Mouse (Mus musculus) cortical plate, adult 2 months (tissue): ENCODE results near the gene Pllp. TPM values are rescaled to one million over a fixed set of nuclear protein-coding genes. Genes with fewer than 3 reads are reported as not detected.
A peak's percentile ranks its signal among the peaks of the same experiment; 100 is the strongest.

ENCODE experiments used
- H3K27ac ChIP-seq: fragments of 200-500 bp; 2 replicates; pipeline ENCODE4 v1.5.1; 2012; ENCODE audit warnings: low read length, control low read depth, inconsistent platforms; ENCODE audit not compliant: insufficient read depth
- H3K4me1 ChIP-seq: fragments of 200-500 bp; 2 replicates; pipeline ENCODE4 v1.6.1; 2011; ENCODE audit warnings: low read length; ENCODE audit not compliant: control insufficient read depth, insufficient read depth
- H3K4me3 ChIP-seq: fragments of 200-500 bp; 2 replicates; pipeline ENCODE4 v1.5.1; 2011; ENCODE audit warnings: mild to moderate bottlenecking, low read length, control low read depth; ENCODE audit not compliant: insufficient read depth
- CTCF ChIP-seq: fragments of 200-500 bp; IDR thresholded peaks from 2 replicates; pipeline ENCODE4 v1.5.1; 2011; ENCODE audit warnings: mild to moderate bottlenecking, control low read depth, low read length; ENCODE audit not compliant: insufficient read depth; ENCODE audit errors: extremely low read depth
- POLR2A ChIP-seq: fragments of 200-500 bp; IDR thresholded peaks from 2 replicates; pipeline ENCODE4 v1.6.1; 2011; ENCODE audit warnings: mild to moderate bottlenecking, low read length, control low read depth; ENCODE audit not compliant: insufficient read depth; ENCODE audit errors: extremely low read depth
- polyA plus RNA-seq: library from polyadenylated mRNA; depleted of rRNA; stranded (reverse); fragments of >200 nt; gene quantifications from 2 replicates; pipeline ENCODE4 v1.2.3, GENCODE M21; 2012; rRNA removed

Gene Pllp
- polyA plus RNA-seq = 165 and 190 TPM in 2 replicates

DNA sequence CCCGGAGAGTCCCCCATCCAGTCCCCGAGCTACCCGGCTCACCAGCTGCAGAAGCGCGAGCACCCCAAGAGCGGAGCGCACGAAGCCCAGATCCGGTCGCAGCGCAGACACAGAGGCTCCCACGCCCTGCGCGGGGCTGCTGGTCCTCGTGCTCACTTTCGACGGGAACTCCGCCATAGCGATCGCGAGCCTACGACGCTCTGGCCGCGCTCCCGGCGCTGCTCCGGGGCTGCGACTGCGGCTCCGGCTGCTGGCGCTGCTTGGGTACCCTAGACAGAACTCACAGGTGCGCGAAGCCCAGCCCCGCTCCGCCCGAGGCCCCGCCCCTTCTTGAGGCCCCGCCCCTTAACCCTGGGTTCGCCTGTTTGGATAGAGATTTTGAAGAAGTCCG lies at the start of gene Pllp:
Gene Pllp, minus strand, starts transcription at position 285 of the 391 bp plus-strand sequence.
- peaks cover 2% of the 10 kb centered on the region; the same call in 1 of the 2 replicates for H3K4me1 ChIP-seq
- no peak for TF ChIP-seq CTCF
- peak; percentile 45; the same call in 1 of the 2 replicates for TF ChIP-seq POLR2A
- peak within 1 kb of the TSS; percentile 43 for H3K4me3 ChIP-seq
- H3K27ac ChIP-seq = peak within 1 kb of the TSS; percentile 80

DNA sequence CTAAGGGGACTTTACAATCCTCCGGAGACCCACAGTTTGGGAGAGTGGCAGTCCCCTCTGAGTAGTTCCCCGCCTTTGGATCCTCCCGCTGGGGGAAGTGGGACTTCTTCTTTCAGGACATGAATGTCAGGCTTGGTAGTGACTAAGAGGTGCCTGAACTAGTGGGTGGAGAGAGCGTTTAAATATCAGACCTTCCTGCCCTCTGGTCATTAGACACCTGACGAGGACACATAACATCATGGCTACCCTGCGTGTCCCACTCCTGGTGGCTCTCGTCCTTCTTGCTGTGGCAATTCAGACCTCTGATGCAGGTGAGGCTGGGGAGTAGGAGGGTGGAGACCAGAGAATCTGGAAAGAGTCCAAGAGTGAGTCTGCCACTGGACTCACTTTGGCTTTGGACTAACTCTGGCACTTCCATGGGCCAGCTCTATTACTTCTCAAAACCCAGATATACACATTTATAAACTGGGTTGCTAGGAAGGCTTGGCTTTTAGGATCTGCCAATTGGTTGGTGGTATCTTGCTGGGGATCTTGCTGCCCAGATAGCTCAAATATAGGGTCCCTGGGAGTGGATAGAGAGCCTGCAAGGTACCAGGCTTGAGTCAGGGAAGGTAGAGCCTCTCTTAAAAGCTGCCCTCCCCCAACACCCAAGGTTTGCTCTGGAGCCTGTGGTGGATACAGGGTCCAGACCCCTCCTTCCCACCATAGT lies 49.6 kb upstream of the Pllp start, which contains the start of gene Ccl22:
Gene Ccl22, plus strand, starts transcription at position 115 of the 709 bp plus-strand sequence.
- H3K4me1 ChIP-seq = no peaks in the 10 kb centered on the region
- no peak within 1 kb of the TSS for H3K4me3 ChIP-seq
- H3K27ac ChIP-seq = no peak within 1 kb of the TSS
- TF ChIP-seq POLR2A (no peak), CTCF (no peak)

DNA sequence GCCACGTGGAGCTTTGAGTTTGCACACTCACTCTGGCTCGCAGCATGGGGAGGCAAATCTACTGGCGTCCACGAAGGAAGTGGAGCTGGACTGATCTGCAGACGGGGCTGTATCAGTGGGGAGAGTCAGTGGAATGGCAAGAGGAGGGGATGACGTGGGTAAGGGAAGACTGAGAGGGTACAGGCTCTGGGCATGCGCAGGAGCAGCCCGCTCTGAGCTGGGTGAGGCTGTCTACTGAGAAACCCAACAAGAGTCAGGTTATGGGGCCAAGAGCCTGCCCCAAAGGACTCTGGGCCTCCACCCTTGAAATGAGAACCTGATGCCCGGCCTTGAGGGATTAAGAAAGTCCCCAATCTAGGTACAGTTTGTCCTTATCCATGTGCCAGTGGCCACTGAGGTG lies 48.9 kb upstream of the Pllp start:
- no peak for TF ChIP-seq CTCF

DNA sequence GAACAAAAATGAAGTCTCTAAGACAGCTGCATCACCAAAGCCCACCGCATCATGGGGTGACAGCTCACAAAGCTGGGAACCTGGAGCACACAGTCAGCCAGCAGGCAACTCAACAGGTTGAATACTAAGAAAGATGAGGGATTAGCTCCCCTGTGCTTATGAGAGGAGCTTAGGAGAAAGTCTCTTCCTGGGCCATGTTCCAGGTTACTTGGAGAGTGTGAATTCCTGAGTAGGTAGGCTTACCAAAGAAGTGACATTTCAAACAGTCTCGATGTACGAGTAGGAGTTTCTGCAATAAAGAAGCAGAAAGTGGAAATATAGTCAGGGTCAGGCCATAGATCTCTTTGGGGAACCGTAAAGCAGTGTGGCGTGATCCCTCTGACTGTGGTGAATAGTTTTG lies 48.4 kb upstream of the Pllp start:
- TF ChIP-seq CTCF = no peak
- TF ChIP-seq POLR2A = no peak
- H3K4me1 ChIP-seq = no peaks in the 10 kb centered on the region
- H3K27ac ChIP-seq = no peak overlapping the region
- no peak overlapping the region for H3K4me3 ChIP-seq

More for the DNA sequence above, 48.9 kb upstream of the Pllp start:
- no peak overlapping the region for H3K4me3 ChIP-seq
- no peaks in the 10 kb centered on the region for H3K4me1 ChIP-seq
- no peak overlapping the region for H3K27ac ChIP-seq

DNA sequence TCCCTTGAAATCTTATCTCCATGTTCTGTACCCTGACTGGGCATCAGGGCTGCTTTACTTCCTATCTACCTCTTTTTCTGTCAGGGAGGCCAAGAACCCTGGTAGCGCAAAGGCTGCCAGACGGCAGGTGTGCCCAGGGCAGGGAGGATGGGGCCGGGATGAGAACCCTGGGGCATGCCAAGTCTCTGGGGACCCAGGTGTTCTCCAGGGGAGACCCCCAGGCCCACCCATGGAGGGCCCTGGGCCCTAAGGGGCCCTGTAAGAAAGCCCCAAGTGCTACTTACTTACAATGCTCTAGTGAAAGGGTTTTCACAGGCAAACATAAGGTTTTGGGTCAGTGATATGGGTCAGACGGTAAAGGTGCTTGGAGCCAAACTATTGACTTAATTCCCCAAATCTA lies 45.6 kb upstream of the Pllp start:
- Histone ChIP-seq H3K4me1 (no peaks in the 10 kb centered on the region), H3K27ac (no peak overlapping the region), H3K4me3 (no peak overlapping the region)
- TF ChIP-seq CTCF = no peak
- TF ChIP-seq POLR2A = no peak

DNA sequence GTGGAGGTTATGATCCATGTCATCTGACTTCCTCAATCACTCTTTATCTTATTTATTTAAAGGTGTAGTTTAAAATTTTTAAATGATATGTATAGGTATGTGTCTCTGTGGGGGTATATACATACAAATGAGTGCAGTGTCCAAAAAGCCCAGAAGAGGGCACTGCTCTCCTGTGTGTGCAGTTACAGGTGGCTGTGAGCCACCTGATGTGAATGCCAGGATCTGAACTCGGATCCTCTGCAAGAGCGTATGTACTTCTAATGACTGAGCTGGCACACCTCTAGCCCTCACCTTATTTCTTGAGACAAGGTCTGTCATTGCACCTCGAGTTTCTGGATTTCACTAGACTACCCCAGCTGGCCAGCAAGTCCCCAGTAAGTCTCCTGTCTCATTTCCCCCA lies 44.5 kb upstream of the Pllp start:
- peaks cover 1% of the 10 kb centered on the region; the same call in 1 of the 2 replicates for H3K4me1 ChIP-seq
- H3K27ac ChIP-seq = no peak overlapping the region
- no peak overlapping the region for H3K4me3 ChIP-seq
- TF ChIP-seq POLR2A = no peak
- TF ChIP-seq CTCF = no peak

DNA sequence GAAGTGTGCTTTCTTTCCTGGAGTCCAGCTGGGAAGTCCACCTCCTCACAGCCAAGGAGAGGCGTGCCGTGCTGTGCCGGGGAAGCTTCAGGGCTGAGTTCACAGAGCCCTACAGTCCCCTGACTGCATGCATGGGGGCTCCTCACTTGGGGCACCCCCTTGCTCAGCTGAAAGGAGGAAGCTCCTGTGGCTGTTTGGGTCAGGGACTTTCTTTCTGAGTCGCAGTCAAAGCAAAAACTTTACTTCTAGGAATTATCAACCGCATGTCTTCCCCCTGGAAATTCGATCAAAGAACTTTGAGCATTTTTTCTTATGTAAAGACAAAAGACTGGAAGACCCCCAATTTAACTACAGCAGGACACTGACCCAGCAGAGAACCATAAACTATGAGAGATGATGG lies 43.8 kb upstream of the Pllp start:
- no peak overlapping the region for H3K4me3 ChIP-seq
- H3K27ac ChIP-seq = no peak overlapping the region
- no peak for TF ChIP-seq CTCF
- TF ChIP-seq POLR2A = no peak
- H3K4me1 ChIP-seq = peaks cover 1% of the 10 kb centered on the region; the same call in 1 of the 2 replicates

DNA sequence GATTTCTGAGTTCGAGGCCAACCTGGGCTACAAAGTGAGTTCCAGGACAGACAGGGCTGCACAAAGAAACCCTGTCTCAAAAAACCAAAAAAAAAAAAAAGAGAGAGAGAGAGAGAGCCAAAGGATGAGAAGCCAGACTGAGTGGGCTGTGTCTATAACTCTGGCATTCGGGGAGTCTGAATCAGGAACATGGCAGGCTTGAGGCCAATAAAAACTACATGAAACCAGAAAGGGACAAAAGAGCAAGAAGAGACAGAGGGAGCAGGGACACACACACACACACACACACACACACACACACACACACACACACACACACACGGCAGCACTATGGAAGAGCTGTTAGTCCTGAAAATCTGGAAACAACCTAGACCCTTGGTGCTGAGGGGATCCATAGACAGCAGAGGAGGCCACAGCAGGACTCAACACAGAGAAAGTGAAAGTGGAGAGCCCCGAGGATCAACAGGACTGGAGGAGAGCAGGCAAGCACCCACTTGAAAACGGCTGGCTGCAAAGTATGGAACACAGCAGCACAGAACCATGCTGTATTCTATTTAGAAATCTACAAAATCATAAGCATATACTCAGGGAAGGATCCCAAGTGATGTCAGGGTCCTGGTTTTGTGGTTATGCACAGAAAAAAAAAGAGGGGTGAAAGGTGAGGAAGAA lies 39.5 kb upstream of the Pllp start:
- Histone ChIP-seq H3K4me3 (no peak overlapping the region), H3K4me1 (peaks cover 1% of the 10 kb centered on the region; the same call in 1 of the 2 replicates), H3K27ac (no peak overlapping the region)
- TF ChIP-seq POLR2A (no peak), CTCF (no peak)

DNA sequence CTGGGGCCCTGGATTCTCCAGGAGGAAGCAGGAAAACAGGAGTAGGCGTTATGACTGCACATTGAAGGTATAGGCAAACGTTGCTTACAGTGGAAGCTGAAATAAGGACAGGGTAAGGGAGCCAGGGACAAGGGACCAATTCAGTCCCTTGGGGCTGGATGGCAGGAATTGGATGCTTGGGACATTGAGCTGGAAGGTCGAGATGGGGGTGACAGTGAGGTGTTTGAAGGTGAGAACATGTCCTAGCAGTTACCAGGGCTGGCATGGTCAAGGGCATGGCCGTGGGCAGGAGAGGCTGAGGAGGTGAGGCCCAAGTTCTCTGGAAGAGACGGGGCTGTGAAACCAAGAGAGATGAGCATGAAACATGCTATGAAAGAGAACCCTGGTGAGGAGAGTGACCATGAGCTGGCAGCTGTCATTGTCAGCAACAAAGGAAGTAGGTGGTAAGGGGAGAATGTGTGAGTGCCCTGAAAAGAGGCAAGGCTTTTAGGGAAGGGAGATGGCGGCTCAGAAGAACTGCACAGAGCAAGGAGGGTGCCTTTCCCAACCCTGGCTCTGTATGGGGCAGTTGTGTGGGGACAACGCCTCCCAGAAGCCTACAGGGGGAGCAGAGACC lies 38.8 kb upstream of the Pllp start:
- H3K4me1 ChIP-seq = peaks cover 1% of the 10 kb centered on the region; the same call in 1 of the 2 replicates
- H3K4me3 ChIP-seq = no peak overlapping the region
- H3K27ac ChIP-seq = no peak overlapping the region
- TF ChIP-seq CTCF (no peak), POLR2A (no peak)
